Mouse (Mus musculus): ENCODE measurements around the gene Odf2l.

- TF ChIP-seq CTCF (IDR thresholded peaks at IDR 0.05; ENCODE audit: insufficient read depth, low read depth, low read length) (no peak), POLR2A (IDR thresholded peaks at IDR 0.05; ENCODE audit: insufficient read depth, low read depth, low read length) (no peak)
These were observed 50.7 kb downstream of the Odf2l start for GRCm38 (mm10) chr3:145168844-145169696.
